Mouse (Mus musculus) lung, embryonic 14.5 days (tissue): Measurements from ENCODE around the gene Tmem190. TPM values are rescaled to one million over a fixed set of nuclear protein-coding genes. Genes with fewer than 3 reads are reported as not detected.
A peak's percentile ranks its signal among the peaks of the same experiment; 100 is the strongest.

Experiments used
- ATAC-seq: fragments of 200-750 bp; cut with Nextera tagmentation; 2 replicates; pipeline ENCODE4 v1.8.0; 2017; ENCODE audit warnings: mild to moderate bottlenecking, moderate TSS enrichment, moderate library complexity; ENCODE audit not compliant: insufficient read depth
- DNase-seq: peaks from one replicate; pipeline ENCODE4 v3.0.0-alpha.2; 2015
- H3K27ac ChIP-seq: fragments of 300-500 bp; sonication (generic); 2 replicates; pipeline ENCODE4 v1.5.1; 2014; ENCODE audit warnings: low read depth, mild to moderate bottlenecking, moderate library complexity
- H3K27me3 ChIP-seq: fragments of 300-500 bp; sonication (generic); 2 replicates; pipeline ENCODE4 v1.6.1; 2014; ENCODE audit warnings: low read length, control low read depth; ENCODE audit not compliant: insufficient read depth
- H3K36me3 ChIP-seq: fragments of 300-500 bp; sonication (generic); 2 replicates; pipeline ENCODE4 v1.6.1; 2014; ENCODE audit warnings: control low read depth; ENCODE audit not compliant: insufficient read depth
- H3K4me1 ChIP-seq: fragments of 300-500 bp; sonication (generic); 2 replicates; pipeline ENCODE4 v1.6.1; 2014; ENCODE audit warnings: antibody characterized with exemption, control low read depth; ENCODE audit not compliant: insufficient read depth
- H3K4me2 ChIP-seq: fragments of 300-500 bp; sonication (generic); 2 replicates; pipeline ENCODE4 v1.6.1; 2014; ENCODE audit warnings: mild to moderate bottlenecking
- H3K4me3 ChIP-seq: fragments of 300-500 bp; sonication (generic); 2 replicates; pipeline ENCODE4 v1.5.1; 2014; ENCODE audit warnings: low read depth, low read length
- H3K9ac ChIP-seq: fragments of 300-500 bp; sonication (generic); 2 replicates; pipeline ENCODE4 v1.6.1; 2014
- H3K9me3 ChIP-seq: fragments of 300-500 bp; sonication (generic); 2 replicates; pipeline ENCODE4 v1.6.1; 2016; ENCODE audit warnings: low read depth, low read length, control low read depth
- CTCF ChIP-seq: IDR thresholded peaks from 2 replicates; pipeline ENCODE4 v1.5.1; 2016; ENCODE audit warnings: antibody characterized with exemption, low read depth
- WGBS: fragments of 180-500 bp; shearing (Covaris S2); extraction: QIAGEN DNeasy Blood & Tissue Kit; methylation state at CpG from one replicate; pipeline ENCODE4 v1.1.7; 2014; 5-methylcytosine and 5-hydroxymethylcytosine counted together
- polyA plus RNA-seq: library from polyadenylated mRNA; unstranded; fragments of >200 nt; fragmentation: Nextera tagmentation; extraction: Ambion mirVana; gene quantifications from 2 replicates; pipeline ENCODE4 v1.2.1, GENCODE M21; 2014

Gene Tmem190
- not detected in 2 replicates for polyA plus RNA-seq

GRCm38 (mm10) chr7:4782759-4783158 lies at the start of gene Tmem190, which contains the start of gene Il11:
TSS of gene Tmem190 (plus strand) at chr7:4782937.
TSS of gene Il11 (minus strand) at chr7:4782859.
- H3K27ac ChIP-seq: no peak within 1 kb of the TSS
- peaks cover 3% of the 10 kb centered on the region; the same call in 1 of the 2 replicates for H3K4me1 ChIP-seq
- no peak for TF ChIP-seq CTCF
- H3K4me2 ChIP-seq: no peak within 1 kb of the TSS
- H3K9ac ChIP-seq: no peak within 1 kb of the TSS
- no peaks in the 10 kb centered on the region for H3K36me3 ChIP-seq
- H3K4me3 ChIP-seq: no peak within 1 kb of the TSS
- ATAC-seq (no peak), DNase-seq (no peak)
- 66% methylated on average over 2 of the region's 2 CpGs for WGBS
- H3K9me3 ChIP-seq: no peaks in the 10 kb centered on the region
- H3K27me3 ChIP-seq: peaks cover 14% of the 10 kb centered on the region

GRCm38 (mm10) chr7:4732968-4733392 lies 49.8 kb upstream of the Tmem190 start:
- Histone ChIP-seq H3K36me3 (no peaks in the 10 kb centered on the region), H3K4me1 (no peaks in the 10 kb centered on the region), H3K27ac (no peak overlapping the region), H3K9me3 (no peaks in the 10 kb centered on the region), H3K27me3 (no peaks in the 10 kb centered on the region), H3K9ac (no peak overlapping the region), H3K4me2 (no peak overlapping the region), H3K4me3 (no peak overlapping the region)
- no peak for ATAC-seq
- DNase-seq: no peak
- WGBS: 49% methylated on average over 6 of the region's 6 CpGs
- TF ChIP-seq CTCF: no peak

- no peak for TF ChIP-seq CTCF
- 47% methylated on average over 10 of the region's 10 CpGs for WGBS
- Histone ChIP-seq H3K27ac (peak overlapping the region; percentile 19; the same call in 1 of the 2 replicates), H3K9me3 (no peaks in the 10 kb centered on the region), H3K4me2 (peak overlapping the region; percentile 60), H3K4me1 (peaks cover 5% of the 10 kb centered on the region; the same call in 1 of the 2 replicates), H3K4me3 (peak overlapping the region; percentile 27), H3K9ac (no peak overlapping the region), H3K36me3 (peaks cover 16% of the 10 kb centered on the region), H3K27me3 (no peaks in the 10 kb centered on the region)
- ATAC-seq (no peak), DNase-seq (no peak)
Observed at GRCm38 (mm10) chr7:4739041-4739543, 43.6 kb upstream of the Tmem190 start.

DNA sequence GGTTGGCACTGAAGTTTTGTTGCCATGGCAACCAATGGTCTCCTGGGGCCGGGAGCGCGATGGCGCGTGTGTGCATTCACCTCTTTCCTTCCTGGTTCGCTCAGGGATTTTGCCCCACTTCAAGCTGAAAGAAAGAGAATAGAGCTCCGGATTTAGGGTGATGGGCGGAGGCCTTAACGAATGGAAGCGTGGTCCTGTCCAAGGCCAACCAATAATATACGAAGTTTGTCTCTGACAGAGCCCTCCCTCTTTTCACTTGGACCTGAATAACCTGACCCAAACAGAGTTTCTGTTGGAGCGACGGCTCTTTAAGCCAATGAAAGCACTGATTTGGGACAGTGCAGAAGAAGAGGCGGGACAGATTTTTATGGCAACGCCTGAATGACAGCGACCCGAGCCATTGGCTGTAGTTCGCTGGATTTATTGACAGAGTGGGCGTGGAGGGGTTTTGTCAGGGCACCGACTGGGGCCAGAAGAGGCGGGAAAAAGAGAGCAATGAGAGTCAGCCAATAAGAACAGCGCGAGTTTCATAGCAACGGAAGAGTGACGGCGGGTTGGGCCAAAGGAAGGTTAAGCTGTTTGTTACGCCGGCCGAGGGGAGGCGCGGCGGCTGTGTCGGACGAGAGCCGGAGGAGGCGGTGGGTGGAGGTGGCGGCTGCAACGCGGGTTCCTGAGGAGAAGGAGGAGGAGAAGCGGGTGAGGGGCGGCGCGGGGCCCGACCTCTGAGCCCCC lies 43.0 kb upstream of the Tmem190 start, which contains the start of gene Kmt5c:
Kmt5c (plus strand) TSS at position 572 of the 732 bp plus-strand sequence.
- H3K4me2 ChIP-seq: peak within 1 kb of the TSS; percentile 86
- H3K27ac ChIP-seq: peak within 1 kb of the TSS; percentile 66
- no peaks in the 10 kb centered on the region for H3K27me3 ChIP-seq
- H3K9ac ChIP-seq: peak within 1 kb of the TSS; percentile 59
- H3K4me1 ChIP-seq: peaks cover 5% of the 10 kb centered on the region; the same call in 1 of the 2 replicates
- no peaks in the 10 kb centered on the region for H3K9me3 ChIP-seq
- under 1% methylated on average over 42 of the region's 44 CpGs for WGBS
- peaks cover 22% of the 10 kb centered on the region for H3K36me3 ChIP-seq
- peak; percentile 100 for DNase-seq
- peak within 1 kb of the TSS; percentile 54 for H3K4me3 ChIP-seq
- TF ChIP-seq CTCF: peak; percentile 46
- peak; percentile 97 for ATAC-seq

DNA sequence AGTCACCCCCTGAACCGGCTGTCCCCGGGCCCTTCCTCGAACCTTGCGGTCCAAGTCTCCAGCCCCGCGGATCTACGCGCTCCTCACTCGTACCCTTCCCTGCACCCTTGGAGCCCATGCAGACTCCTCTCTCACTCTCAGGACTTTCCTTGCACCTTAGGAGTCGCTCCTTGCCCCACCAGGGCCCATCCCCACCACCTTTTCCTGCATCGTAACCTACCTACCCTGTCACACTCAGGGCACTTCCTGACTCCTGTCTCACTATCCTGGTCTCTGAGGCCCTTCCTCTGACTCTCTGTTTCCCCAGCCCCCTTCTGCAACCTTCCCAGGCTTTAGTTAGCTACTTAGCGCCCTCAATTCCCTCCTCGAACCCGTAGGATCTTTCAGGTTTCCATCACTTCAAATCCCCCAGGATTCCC lies 42.4 kb upstream of the Tmem190 start:
- Histone ChIP-seq H3K9me3 (no peaks in the 10 kb centered on the region), H3K36me3 (peaks cover 24% of the 10 kb centered on the region), H3K4me2 (peak overlapping the region; percentile 86), H3K4me1 (peaks cover 5% of the 10 kb centered on the region; the same call in 1 of the 2 replicates), H3K9ac (peak overlapping the region; percentile 59), H3K27me3 (no peaks in the 10 kb centered on the region), H3K4me3 (peak overlapping the region; percentile 54), H3K27ac (peak overlapping the region; percentile 66)
- WGBS: 0% methylated on average over 14 of the region's 14 CpGs
- peak; percentile 36 for ATAC-seq
- DNase-seq: peak; percentile 29
- TF ChIP-seq CTCF: no peak

- Histone ChIP-seq H3K4me3 (peak overlapping the region; percentile 54), H3K36me3 (peaks cover 28% of the 10 kb centered on the region), H3K4me1 (peaks cover 5% of the 10 kb centered on the region; the same call in 1 of the 2 replicates), H3K4me2 (peak overlapping the region; percentile 86), H3K27me3 (no peaks in the 10 kb centered on the region), H3K9me3 (no peaks in the 10 kb centered on the region), H3K27ac (peak overlapping the region; percentile 66), H3K9ac (peak overlapping the region; percentile 59)
- ATAC-seq: no peak
- peak; percentile 64 for DNase-seq
- no peak for TF ChIP-seq CTCF
- WGBS: 7% methylated on average over 4 of the region's 4 CpGs
Observed at GRCm38 (mm10) chr7:4741151-4741550, 41.6 kb upstream of the Tmem190 start.
